Mouse (Mus musculus): Measurements from ENCODE around the gene Ccnd3. TPM values are rescaled to one million over a fixed set of nuclear protein-coding genes. Genes with fewer than 3 reads are reported as not detected.

Gene Ccnd3
- polyA plus RNA-seq, 1 experiment, result 181 TPM

GRCm38 (mm10) chr17:47535812-47536236 lies 31.0 kb downstream of the Ccnd3 start:
- H3K4me1 ChIP-seq (ENCODE audit: control insufficient read depth, insufficient read depth, low read length), result peaks cover 2% of the 10 kb centered on the region
- TF ChIP-seq POLR2A (IDR thresholded peaks at IDR 0.05; ENCODE audit: insufficient read depth, low read length), result no peak
- TF ChIP-seq CTCF (IDR thresholded peaks at IDR 0.05; ENCODE audit: low read depth, low read length), result no peak
- TF ChIP-seq EP300 (IDR thresholded peaks at IDR 0.05; ENCODE audit: insufficient read depth, low read depth, low read length), result no peak
- H3K9ac ChIP-seq (ENCODE audit: low read depth, poor library complexity, severe bottlenecking), result no peak overlapping the region; the same call in 1 of the 2 replicates
- H3K27me3 ChIP-seq (ENCODE audit: control insufficient read depth, insufficient read depth, low read length, poor library complexity, severe bottlenecking), result no peaks in the 10 kb centered on the region
- H3K4me3 ChIP-seq (ENCODE audit: low read depth, low read length), result no peak overlapping the region
- no peaks in the 10 kb centered on the region for H3K9me3 ChIP-seq (replicated peaks; ENCODE audit: control insufficient read depth, insufficient read depth, low read length, poor library complexity, severe bottlenecking)
- H3K27ac ChIP-seq (ENCODE audit: insufficient read depth, low read length), result peak overlapping the region; percentile 30; the same call in 1 of the 2 replicates
- no peaks in the 10 kb centered on the region for H3K36me3 ChIP-seq (ENCODE audit: control insufficient read depth, insufficient read depth, low read length, poor library complexity, severe bottlenecking)

GRCm38 (mm10) chr17:47538049-47538448 lies 33.2 kb downstream of the Ccnd3 start:
- TF ChIP-seq POLR2A (IDR thresholded peaks at IDR 0.05; ENCODE audit: insufficient read depth, low read length) (no peak), CTCF (IDR thresholded peaks at IDR 0.05; ENCODE audit: low read depth, low read length) (no peak), EP300 (IDR thresholded peaks at IDR 0.05; ENCODE audit: insufficient read depth, low read depth, low read length) (no peak)
- H3K27me3 ChIP-seq (ENCODE audit: control insufficient read depth, insufficient read depth, low read length, poor library complexity, severe bottlenecking), result no peaks in the 10 kb centered on the region
- no peak overlapping the region for H3K27ac ChIP-seq (ENCODE audit: insufficient read depth, low read length)
- H3K4me3 ChIP-seq (ENCODE audit: low read depth, low read length), result no peak overlapping the region
- H3K9me3 ChIP-seq (replicated peaks; ENCODE audit: control insufficient read depth, insufficient read depth, low read length, poor library complexity, severe bottlenecking), result no peaks in the 10 kb centered on the region
- H3K36me3 ChIP-seq (ENCODE audit: control insufficient read depth, insufficient read depth, low read length, poor library complexity, severe bottlenecking), result no peaks in the 10 kb centered on the region
- H3K9ac ChIP-seq (ENCODE audit: low read depth, poor library complexity, severe bottlenecking), result no peak overlapping the region
- H3K4me1 ChIP-seq (ENCODE audit: control insufficient read depth, insufficient read depth, low read length), result peaks cover 9% of the 10 kb centered on the region

- Histone ChIP-seq H3K27ac (ENCODE audit: insufficient read depth, low read length) (no peak overlapping the region), H3K27me3 (ENCODE audit: control insufficient read depth, insufficient read depth, low read length, poor library complexity, severe bottlenecking) (no peaks in the 10 kb centered on the region), H3K9me3 (replicated peaks; ENCODE audit: control insufficient read depth, insufficient read depth, low read length, poor library complexity, severe bottlenecking) (no peaks in the 10 kb centered on the region), H3K36me3 (ENCODE audit: control insufficient read depth, insufficient read depth, low read length, poor library complexity, severe bottlenecking) (no peaks in the 10 kb centered on the region), H3K4me3 (ENCODE audit: low read depth, low read length) (no peak overlapping the region), H3K4me1 (ENCODE audit: control insufficient read depth, insufficient read depth, low read length) (peaks cover 9% of the 10 kb centered on the region), H3K9ac (ENCODE audit: low read depth, poor library complexity, severe bottlenecking) (no peak overlapping the region)
- TF ChIP-seq CTCF (IDR thresholded peaks at IDR 0.05; ENCODE audit: low read depth, low read length), result no peak
- TF ChIP-seq EP300 (IDR thresholded peaks at IDR 0.05; ENCODE audit: insufficient read depth, low read depth, low read length), result no peak
- no peak for TF ChIP-seq POLR2A (IDR thresholded peaks at IDR 0.05; ENCODE audit: insufficient read depth, low read length)
Observed at GRCm38 (mm10) chr17:47539128-47539527, 34.3 kb downstream of the Ccnd3 start.

- no peaks in the 10 kb centered on the region for H3K9me3 ChIP-seq (replicated peaks; ENCODE audit: control insufficient read depth, insufficient read depth, low read length, poor library complexity, severe bottlenecking)
Observed at GRCm38 (mm10) chr17:47542061-47542460, 37.2 kb downstream of the Ccnd3 start.

GRCm38 (mm10) chr17:47543051-47543650 lies 38.3 kb downstream of the Ccnd3 start:
- Histone ChIP-seq H3K4me3 (ENCODE audit: low read depth, low read length) (no peak overlapping the region), H3K9ac (ENCODE audit: low read depth, poor library complexity, severe bottlenecking) (no peak overlapping the region), H3K27me3 (ENCODE audit: control insufficient read depth, insufficient read depth, low read length, poor library complexity, severe bottlenecking) (no peaks in the 10 kb centered on the region), H3K9me3 (replicated peaks; ENCODE audit: control insufficient read depth, insufficient read depth, low read length, poor library complexity, severe bottlenecking) (no peaks in the 10 kb centered on the region), H3K27ac (ENCODE audit: insufficient read depth, low read length) (peak overlapping the region; percentile 77), H3K4me1 (ENCODE audit: control insufficient read depth, insufficient read depth, low read length) (peaks cover 7% of the 10 kb centered on the region), H3K36me3 (ENCODE audit: control insufficient read depth, insufficient read depth, low read length, poor library complexity, severe bottlenecking) (no peaks in the 10 kb centered on the region)
- TF ChIP-seq POLR2A (IDR thresholded peaks at IDR 0.05; ENCODE audit: insufficient read depth, low read length), result no peak
- no peak for TF ChIP-seq EP300 (IDR thresholded peaks at IDR 0.05; ENCODE audit: insufficient read depth, low read depth, low read length)
- TF ChIP-seq CTCF (IDR thresholded peaks at IDR 0.05; ENCODE audit: low read depth, low read length), result no peak

More at GRCm38 (mm10) chr17:47542061-47542460, 37.2 kb downstream of the Ccnd3 start:
- Histone ChIP-seq H3K27me3 (ENCODE audit: control insufficient read depth, insufficient read depth, low read length, poor library complexity, severe bottlenecking) (no peaks in the 10 kb centered on the region), H3K36me3 (ENCODE audit: control insufficient read depth, insufficient read depth, low read length, poor library complexity, severe bottlenecking) (no peaks in the 10 kb centered on the region), H3K27ac (ENCODE audit: insufficient read depth, low read length) (peak overlapping the region; percentile 66), H3K4me1 (ENCODE audit: control insufficient read depth, insufficient read depth, low read length) (peaks cover 7% of the 10 kb centered on the region), H3K4me3 (ENCODE audit: low read depth, low read length) (no peak overlapping the region), H3K9ac (ENCODE audit: low read depth, poor library complexity, severe bottlenecking) (no peak overlapping the region)
- TF ChIP-seq CTCF (IDR thresholded peaks at IDR 0.05; ENCODE audit: low read depth, low read length) (no peak), POLR2A (IDR thresholded peaks at IDR 0.05; ENCODE audit: insufficient read depth, low read length) (no peak), EP300 (IDR thresholded peaks at IDR 0.05; ENCODE audit: insufficient read depth, low read depth, low read length) (peak; percentile 86)

GRCm38 (mm10) chr17:47545154-47545553 lies 40.3 kb downstream of the Ccnd3 start:
- TF ChIP-seq EP300 (IDR thresholded peaks at IDR 0.05; ENCODE audit: insufficient read depth, low read depth, low read length), result no peak
- TF ChIP-seq POLR2A (IDR thresholded peaks at IDR 0.05; ENCODE audit: insufficient read depth, low read length), result no peak
- no peak for TF ChIP-seq CTCF (IDR thresholded peaks at IDR 0.05; ENCODE audit: low read depth, low read length)
- no peak overlapping the region for H3K9ac ChIP-seq (ENCODE audit: low read depth, poor library complexity, severe bottlenecking)
- no peaks in the 10 kb centered on the region for H3K9me3 ChIP-seq (replicated peaks; ENCODE audit: control insufficient read depth, insufficient read depth, low read length, poor library complexity, severe bottlenecking)
- H3K4me1 ChIP-seq (ENCODE audit: control insufficient read depth, insufficient read depth, low read length), result peaks cover 7% of the 10 kb centered on the region
- H3K27ac ChIP-seq (ENCODE audit: insufficient read depth, low read length), result no peak overlapping the region
- no peaks in the 10 kb centered on the region for H3K27me3 ChIP-seq (ENCODE audit: control insufficient read depth, insufficient read depth, low read length, poor library complexity, severe bottlenecking)
- H3K36me3 ChIP-seq (ENCODE audit: control insufficient read depth, insufficient read depth, low read length, poor library complexity, severe bottlenecking), result no peaks in the 10 kb centered on the region
- no peak overlapping the region for H3K4me3 ChIP-seq (ENCODE audit: low read depth, low read length)
